Mouse (Mus musculus): ENCODE measurements around the gene Dcdc2c. TPM values are rescaled to one million over a fixed set of nuclear protein-coding genes. Genes with fewer than 3 reads are reported as not detected.

Dcdc2c gene
- total RNA-seq, 2 experiments from 2014 or later: not detected

DNA sequence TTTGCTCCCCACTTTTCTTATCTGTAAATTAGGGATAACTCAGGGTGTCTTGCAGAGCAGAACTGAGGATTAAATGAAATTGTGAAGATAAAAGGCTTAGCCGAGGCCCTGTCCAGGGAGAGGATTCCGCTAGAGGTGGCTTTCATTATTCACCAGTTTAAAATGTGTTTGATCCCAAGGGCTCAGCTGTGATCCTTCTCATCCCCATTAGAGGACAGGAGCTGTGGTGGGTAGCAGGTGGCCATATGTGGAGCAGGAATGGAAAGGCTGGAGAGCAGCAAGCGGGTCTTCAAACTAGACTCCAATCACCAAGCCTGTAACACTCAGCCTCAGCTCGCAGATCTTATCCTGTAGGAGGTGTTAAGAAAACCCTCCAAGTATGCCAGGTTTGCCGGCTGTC is 122.3 kb downstream of the Dcdc2c start:
- TF ChIP-seq CTCF (IDR thresholded peaks at IDR 0.05): no peak
- Histone ChIP-seq H3K4me3 (no peak overlapping the region), H3K27ac (no peak overlapping the region)
- intact Hi-C loops (cut with DNase I): loop anchor here (10.0 kb wide), 1 partner anchor 1085 kb away; the partner anchor contains the start of gene Sox11
- DNase-seq: no peak

DNA sequence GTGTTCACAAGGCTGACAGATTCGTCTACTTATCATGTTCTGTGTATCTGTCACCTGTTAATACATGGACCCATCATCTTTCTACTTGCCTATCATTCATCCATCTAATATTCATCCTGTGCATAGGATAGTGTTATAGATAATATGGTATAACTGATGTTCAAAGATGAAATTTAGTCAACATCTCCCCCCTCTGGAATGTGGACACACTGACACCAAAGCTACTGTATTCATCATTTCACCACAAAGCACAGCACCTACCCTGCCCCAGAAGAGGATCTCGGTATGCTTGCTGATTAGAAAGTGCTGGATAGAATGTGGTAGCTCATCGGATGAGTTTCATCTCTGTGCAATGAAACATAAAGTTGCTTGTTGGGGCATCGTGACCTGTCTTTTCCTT is 135.2 kb downstream of the Dcdc2c start:
- Histone ChIP-seq H3K4me3 (no peak overlapping the region), H3K27ac (no peak overlapping the region)
- no peak for TF ChIP-seq CTCF (IDR thresholded peaks at IDR 0.05)
- DNase-seq: no peak
- intact Hi-C loops (cut with DNase I): no loop called here

DNA sequence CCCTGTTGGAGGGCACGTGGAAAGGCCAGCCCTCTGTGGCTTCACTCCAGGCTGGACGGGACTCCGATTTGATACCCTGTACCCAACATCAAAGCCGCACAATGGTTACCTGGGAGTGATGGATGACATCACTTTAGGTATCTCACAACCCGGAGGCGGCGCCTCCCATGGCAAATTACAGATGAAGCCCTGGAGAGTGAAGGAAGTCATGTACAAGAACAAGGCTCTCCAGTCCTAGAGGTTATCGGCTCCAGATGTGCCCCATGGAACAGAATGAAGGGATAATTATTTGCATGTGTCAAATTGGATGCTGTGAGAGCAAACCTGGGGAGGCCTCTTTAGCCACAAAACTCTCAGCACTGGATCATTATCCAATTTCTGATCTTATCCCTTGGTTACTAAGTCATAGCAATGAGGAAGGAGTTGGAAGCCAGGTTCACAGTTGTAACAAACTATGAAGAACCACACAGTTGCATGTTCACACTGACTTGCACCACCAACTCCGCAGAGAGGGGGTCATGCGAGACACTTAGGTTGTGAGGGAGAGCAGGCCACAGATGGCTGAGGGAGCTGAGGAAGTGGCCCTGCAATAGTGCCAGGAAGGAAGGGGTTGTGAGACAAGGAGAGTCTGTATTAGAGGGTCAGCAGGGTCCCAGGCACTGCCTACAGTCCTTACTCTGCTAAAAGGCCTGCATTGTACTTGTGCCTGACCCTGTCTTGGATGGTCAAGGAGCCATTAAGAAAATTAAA is 144.4 kb downstream of the Dcdc2c start:
- Histone ChIP-seq H3K27ac (no peak overlapping the region), H3K4me3 (no peak overlapping the region)
- TF ChIP-seq CTCF (IDR thresholded peaks at IDR 0.05): no peak
- DNase-seq: no peak
- intact Hi-C loops (cut with DNase I): no loop called here

DNA sequence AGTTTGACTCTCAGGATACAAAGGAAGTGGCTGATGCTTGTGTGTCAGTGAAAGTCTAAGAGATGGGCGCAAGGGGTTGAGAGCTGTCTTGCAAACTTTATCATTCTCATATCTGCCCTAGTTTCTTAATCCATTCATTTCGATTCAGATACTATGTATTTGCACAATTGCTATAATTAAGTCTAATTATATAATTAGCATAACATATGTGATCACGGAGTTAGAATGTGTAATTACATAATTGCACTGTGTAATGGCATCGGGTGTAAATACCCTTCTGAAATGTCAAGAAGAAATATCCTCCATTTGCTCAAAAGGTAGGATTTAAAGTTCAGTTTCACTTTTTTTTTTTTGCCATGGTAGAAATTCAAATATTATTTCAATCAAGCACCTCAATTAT is 149.9 kb downstream of the Dcdc2c start:
- intact Hi-C loops (cut with DNase I): no loop called here
- no peak for DNase-seq

DNA sequence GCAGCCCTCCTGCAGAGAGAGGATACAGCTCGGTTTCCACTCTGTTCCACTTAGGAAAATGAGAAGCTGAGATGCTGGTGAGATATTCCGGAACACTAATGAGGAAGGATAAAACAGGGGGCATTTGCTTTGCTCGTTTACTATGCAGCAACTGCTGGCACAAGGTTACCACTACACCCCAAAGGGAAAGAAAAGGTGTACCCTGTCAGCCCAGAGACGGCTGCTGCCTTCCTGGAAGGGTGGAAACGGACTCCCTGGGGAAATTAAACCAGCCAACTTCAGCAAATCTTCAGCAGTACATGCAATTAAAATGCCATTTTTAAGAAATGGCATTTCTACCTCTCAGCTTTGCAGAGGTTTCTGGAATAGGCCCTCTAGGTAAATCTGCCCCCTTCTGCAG is 150.8 kb downstream of the Dcdc2c start:
- no peak overlapping the region for H3K4me3 ChIP-seq
- DNase-seq: no peak
- H3K27ac ChIP-seq: no peak overlapping the region
- intact Hi-C loops (cut with DNase I): no loop called here
- no peak for TF ChIP-seq CTCF (IDR thresholded peaks at IDR 0.05)

More for the DNA sequence above, 149.9 kb downstream of the Dcdc2c start:
- no peak overlapping the region for H3K4me3 ChIP-seq
- H3K27ac ChIP-seq: no peak overlapping the region
- TF ChIP-seq CTCF (IDR thresholded peaks at IDR 0.05): no peak

DNA sequence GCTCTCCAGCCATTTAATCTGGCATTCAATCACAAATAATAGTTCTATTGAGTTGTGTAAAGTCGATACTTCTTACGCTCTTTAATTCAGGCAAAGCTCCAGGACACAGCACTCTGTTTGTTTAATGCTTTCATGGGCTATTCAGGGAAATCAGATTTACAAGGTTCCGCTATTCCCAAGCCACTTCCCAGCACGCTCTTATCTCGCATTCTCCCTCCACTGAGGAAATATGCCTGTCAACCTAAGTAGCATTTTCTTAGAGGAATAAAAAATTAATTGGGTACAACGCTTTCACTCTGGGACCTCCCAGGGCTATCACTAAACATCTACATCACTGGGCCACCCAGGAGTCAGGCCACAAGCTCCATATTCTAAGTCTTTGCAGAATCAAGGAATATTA is 160.1 kb downstream of the Dcdc2c start:
- intact Hi-C loops (cut with DNase I): no loop called here
- no peak for TF ChIP-seq CTCF (IDR thresholded peaks at IDR 0.05)
- Histone ChIP-seq H3K4me3 (no peak overlapping the region), H3K27ac (no peak overlapping the region)
- DNase-seq: no peak

Other genes starting within 250 kb of the Dcdc2c start
- not detected for gene Allc, start 30.1 kb upstream of the Dcdc2c start, total RNA-seq (2021)
- gene Colec11, start 71.0 kb upstream of the Dcdc2c start, total RNA-seq (2021): under 1 TPM; 0.28 to 0.56 TPM
- gene Rps7, start 83.6 kb upstream of the Dcdc2c start, total RNA-seq (2021): 100 to 1,000 TPM; 152 to 244 TPM
- gene Rnaseh1, start 97.2 kb upstream of the Dcdc2c start, total RNA-seq (2021): 1 to 10 TPM; 6.2 to 7.7 TPM
- gene Adi1, start 122.8 kb upstream of the Dcdc2c start, total RNA-seq (2021): 10 to 100 TPM; 59.4 to 84.7 TPM
- 10 to 100 TPM; 18.2 to 22.5 TPM for gene Trappc12, start 198.1 kb upstream of the Dcdc2c start, total RNA-seq (2021)
- gene Eipr1, start 199.4 kb upstream of the Dcdc2c start, total RNA-seq (2021): 1 to 10 TPM; 6.5 to 7.2 TPM

Data from gastrocnemius, adult 2 months (tissue).